Mouse (Mus musculus) T-cell, adult 2 months (primary cell): ENCODE measurements around the gene Sdc1.

Source experiments
- DNase-seq: peaks from one replicate; pipeline ENCODE4 v3.0.0; 2022; ENCODE audit warnings: low spot score

Gene Sdc1

DNA sequence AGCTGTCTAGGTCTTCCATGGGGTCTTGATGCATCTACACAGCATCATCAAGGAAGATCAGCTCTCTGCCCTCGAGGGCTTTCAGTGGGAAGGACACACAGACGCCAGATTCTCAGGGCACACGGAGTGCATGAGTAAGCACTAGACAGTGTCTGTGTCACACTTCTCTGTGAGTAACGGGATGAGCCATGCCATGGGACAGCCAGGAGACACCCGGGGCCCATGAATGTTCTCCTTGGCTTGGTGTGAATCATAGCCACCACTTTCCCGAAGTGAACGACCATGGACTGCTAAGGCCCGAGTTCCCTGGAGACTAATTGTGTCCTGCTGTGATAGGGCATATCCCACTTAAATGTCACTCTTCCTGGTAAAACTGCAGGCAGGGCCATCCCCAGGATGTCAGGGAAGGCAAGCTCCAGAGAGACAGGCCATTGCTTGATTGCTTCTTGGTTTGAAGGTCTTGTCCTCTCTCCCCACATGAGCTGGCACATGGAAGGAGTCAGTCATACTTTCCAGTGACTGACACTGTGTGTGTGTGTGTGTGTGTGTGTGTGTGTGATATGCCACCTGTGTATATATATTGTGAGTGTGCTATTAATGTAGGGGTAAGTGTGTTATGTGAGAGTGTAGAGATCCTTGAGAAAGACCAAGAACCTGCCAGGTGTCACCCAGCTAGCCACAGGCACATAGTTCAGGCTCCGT, 56.0 kb downstream of the Sdc1 start:
- no peak for DNase-seq

DNA sequence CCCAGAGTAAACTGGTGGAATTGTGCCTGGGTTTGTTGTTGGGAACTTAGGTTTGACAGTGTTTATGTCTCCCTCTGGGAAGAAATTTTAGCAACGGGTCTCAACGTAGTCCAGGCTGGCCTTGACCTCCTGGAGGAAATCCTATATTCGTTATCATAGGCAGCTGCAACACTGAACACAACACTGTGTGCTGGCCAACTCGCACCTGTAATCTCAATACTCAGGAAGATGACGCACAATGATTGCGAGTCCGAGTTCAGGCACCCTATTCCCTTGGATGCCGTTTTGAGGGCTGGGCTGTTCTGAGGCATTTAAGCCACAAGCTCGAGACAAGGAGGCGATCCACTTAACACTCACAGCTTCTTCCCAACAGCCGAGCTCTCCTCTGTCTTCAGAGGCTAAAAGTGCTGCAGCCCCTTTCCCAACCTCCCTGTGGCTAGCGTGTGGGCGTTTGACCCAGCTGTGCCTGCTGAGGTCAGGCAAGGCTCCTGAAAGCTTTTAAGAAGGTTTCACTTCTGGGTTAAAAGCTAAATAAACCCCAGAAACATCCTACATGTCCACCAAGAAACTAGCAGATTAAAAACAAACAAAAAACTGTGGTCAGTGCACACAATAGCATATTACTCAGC, 58.0 kb downstream of the Sdc1 start:
- no peak for DNase-seq

DNA sequence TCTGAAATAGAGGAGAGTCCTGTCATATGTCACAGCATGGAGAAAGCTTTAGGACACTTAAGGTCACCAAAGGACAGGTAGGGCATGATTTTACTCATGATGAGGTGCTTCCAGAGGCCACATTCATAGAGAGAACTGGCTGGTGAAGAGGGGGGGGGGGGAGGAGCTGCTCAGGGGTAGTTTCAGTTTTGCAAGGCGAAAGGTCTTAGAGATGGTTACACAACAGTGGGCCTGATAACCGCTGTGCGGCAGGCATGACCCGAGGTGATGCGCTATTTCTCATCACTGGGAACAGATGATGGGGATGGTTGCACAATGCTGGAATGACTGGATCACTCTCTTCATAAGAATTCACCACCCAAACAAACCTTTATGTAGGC, 58.5 kb downstream of the Sdc1 start:
- no peak for DNase-seq

DNA sequence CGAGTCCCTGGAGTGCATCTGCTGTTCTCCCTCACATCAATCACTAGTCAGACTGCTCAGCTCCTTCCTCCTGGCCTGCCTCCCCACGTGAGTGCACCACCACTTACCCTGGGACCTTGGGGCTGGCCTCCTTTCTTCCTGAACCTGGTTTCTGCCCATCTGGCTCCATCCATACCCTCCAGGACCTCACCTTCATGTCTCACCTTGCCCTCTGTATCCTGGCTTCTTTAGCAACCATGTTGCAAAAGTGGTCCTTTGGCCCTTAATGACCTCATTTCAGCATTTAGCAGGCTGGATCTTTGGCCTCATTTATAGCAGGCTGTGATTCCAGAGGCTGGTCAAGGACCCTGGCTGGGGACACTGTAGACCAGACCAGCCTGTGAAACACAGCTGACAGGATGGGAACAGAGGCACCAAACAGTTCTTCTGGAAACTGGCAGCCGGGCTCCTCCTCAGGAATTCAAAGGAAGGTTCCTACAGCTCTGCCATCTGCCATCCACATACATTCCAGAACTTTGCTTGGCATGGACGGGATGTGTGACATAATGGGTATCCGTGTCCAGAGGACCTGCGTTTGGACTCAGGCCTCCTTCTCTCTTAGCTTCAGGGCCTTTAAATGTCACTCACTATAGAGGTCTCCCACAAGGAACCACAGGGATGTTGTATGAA, 60.0 kb downstream of the Sdc1 start:
- no peak for DNase-seq

DNA sequence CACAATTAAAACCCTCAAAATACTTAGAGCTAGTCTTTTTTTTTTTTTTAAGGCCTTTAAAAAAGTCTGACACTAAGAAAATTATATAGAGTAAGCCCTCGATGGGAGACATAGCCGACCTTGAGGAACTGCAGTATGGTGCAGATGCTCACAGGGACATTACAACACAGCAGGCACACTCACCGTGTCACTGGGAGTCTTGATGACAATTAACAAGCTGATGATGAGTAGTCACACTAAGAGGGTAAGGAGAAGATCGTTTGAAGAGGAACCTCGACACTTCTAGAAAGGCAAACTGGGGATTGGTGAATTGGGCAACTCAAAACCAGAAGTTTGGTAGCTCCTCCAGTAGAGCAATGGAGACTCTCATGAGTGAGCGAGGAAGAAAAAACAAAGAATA, 60.6 kb downstream of the Sdc1 start:
- DNase-seq, result no peak

DNA sequence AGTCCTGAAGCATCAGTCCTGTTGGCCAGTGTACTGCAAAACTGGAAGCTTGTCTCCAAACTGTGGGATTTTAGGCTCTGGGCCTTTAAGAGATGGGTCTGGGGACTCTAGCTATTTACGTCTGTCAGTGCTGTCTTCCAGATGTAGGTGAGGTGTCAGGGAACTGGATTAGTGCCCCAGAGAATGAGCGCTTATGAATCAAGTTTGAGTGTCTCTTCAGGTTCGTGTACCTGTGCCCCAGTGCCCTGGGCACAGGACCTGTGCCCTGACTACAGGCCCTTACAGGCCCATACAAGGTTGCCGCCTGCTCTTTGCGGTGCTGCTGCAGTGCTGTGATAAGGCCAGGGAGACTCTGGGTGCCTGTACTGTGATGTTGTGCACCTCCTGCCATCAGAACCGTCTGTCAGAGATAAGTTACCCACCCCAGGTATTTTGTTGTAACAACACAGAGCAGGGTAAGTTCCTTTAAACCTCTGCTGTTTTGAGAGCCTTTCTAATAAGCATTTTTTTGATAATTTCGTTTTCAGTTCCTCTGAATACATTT, 69.7 kb downstream of the Sdc1 start:
- DNase-seq, result no peak

DNA sequence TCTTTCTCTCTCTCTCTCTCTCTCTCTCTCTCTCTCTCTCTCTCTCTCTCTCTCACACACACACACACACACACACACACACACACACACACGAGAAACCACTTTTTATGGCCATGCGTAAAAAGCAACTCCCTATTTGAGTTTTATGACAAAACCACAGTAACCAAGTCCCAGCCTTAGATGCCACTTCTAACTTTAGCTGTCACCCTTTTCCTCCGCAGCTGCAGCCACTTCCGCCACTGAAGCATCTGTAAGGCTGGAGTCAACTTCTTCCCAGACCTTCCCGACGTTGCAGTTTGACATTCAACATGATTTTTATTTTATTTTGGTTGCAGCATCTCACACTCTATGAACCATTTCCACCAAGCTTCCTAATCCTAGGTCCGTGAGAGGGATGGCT, 71.6 kb downstream of the Sdc1 start:
- DNase-seq, result peak; percentile 17
